Mouse (Mus musculus) lung, adult 2 months (tissue): ENCODE measurements around the gene Notum.

Source experiments
- CTCF ChIP-seq: fragments of 200-500 bp; IDR thresholded peaks from 2 replicates; pipeline ENCODE4 v1.5.1; 2011; ENCODE audit warnings: mild to moderate bottlenecking, low read length, control low read depth; ENCODE audit not compliant: insufficient read depth
- POLR2A ChIP-seq: fragments of 200-500 bp; IDR thresholded peaks from 2 replicates; pipeline ENCODE4 v1.6.1; 2011; ENCODE audit warnings: low read depth, mild to moderate bottlenecking, control low read depth, low read length, borderline replicate concordance; ENCODE audit errors: extremely low read depth

DNA sequence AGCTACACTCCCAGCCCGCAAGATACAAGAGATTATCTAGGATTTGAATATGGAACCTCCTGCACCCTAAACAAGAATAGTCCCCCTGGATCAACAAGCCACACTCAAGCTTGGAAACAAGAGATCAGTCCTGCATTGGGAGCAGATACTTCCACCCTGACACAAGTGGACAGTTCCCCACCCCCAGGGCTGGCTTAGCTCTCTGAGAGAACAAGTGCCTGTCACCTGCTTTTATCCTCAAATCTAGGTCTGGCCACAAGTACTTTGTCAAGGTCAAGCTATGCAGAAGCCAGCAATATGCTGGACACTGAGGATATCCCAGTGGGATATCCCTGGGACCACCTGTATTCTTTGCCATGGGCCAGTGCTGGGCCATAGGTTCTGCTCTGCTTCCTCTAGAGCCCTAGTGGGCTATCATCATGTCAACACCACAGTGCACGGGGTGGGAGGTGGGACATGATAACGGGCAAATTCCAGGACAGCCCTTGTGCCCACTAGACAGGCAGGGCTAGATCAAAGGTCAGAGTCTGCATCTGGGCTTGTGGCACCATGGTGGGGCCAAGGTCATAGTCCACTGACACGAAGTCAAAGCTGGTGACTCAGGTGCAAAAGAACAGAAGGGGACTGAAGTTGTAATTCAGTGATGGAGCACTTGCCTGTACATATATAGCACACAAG lies 44.2 kb downstream of the Notum start:
- TF ChIP-seq CTCF: no peak
- no peak for TF ChIP-seq POLR2A
